Mouse (Mus musculus) CD8-positive naive resting alpha-beta T cell, adult 2 months (primary cell): ENCODE data around the gene Cd37.

ENCODE experiments used
- DNase-seq, 2 experiments: peaks; one replicate each; pipeline ENCODE4 v3.0.0; 2022; ENCODE audit warnings: low read depth in 2 of 2, low spot score in 2 of 2

Cd37 gene

GRCm38 (mm10) chr7:45204380-45205143, 34.4 kb downstream of the Cd37 start, which contains the start of gene Ccdc155:
TSS of gene Ccdc155 (minus strand) at chr7:45204892.
- peak; percentile 75 to 79 for DNase-seq

GRCm38 (mm10) chr7:45202654-45203053, 36.3 kb downstream of the Cd37 start:
- DNase-seq: no peak

DNA sequence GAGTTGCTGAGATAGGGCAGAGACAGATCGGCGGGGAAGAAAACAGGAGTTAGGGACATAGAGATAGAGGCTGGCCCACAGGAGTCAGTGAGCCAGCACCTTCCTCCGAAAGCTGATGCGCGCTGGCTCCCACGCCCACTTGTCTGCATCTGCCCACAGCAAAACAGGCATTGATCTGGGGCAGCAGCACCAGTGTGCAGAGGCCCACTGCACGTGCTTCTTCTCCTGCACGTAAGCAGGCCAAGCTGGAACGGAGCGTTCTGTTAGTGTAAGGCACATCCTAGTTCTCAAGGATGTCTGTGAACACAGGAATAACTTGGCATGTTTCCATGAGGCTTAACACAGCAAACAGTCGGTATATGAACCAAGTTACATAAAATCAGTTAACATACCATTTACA, 40.0 kb downstream of the Cd37 start:
- DNase-seq: no peak

- DNase-seq: no peak
Measured at GRCm38 (mm10) chr7:45198435-45198834, 40.5 kb downstream of the Cd37 start.

- DNase-seq: no peak
Measured at GRCm38 (mm10) chr7:45196994-45197393, 41.9 kb downstream of the Cd37 start.

DNA sequence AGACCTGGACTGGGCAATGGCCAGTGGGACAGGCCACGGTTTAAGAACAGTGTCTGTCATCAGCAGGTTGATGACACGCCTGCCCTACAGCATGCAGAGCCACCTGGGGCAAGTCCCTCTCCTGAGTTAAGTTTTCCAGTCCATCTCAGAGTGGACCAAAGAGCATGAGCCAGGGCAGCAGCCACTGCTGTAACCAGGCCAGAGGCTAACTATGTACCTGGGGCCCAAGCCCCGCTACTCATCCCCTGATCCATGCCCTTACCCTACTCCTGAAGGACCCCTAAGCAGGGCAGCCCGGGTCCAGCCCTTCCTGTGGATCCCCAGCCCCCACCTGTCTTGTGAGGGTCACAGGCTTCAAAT, 42.8 kb downstream of the Cd37 start:
- DNase-seq: no peak

GRCm38 (mm10) chr7:45195341-45196175, 43.4 kb downstream of the Cd37 start:
- no peak for DNase-seq

DNA sequence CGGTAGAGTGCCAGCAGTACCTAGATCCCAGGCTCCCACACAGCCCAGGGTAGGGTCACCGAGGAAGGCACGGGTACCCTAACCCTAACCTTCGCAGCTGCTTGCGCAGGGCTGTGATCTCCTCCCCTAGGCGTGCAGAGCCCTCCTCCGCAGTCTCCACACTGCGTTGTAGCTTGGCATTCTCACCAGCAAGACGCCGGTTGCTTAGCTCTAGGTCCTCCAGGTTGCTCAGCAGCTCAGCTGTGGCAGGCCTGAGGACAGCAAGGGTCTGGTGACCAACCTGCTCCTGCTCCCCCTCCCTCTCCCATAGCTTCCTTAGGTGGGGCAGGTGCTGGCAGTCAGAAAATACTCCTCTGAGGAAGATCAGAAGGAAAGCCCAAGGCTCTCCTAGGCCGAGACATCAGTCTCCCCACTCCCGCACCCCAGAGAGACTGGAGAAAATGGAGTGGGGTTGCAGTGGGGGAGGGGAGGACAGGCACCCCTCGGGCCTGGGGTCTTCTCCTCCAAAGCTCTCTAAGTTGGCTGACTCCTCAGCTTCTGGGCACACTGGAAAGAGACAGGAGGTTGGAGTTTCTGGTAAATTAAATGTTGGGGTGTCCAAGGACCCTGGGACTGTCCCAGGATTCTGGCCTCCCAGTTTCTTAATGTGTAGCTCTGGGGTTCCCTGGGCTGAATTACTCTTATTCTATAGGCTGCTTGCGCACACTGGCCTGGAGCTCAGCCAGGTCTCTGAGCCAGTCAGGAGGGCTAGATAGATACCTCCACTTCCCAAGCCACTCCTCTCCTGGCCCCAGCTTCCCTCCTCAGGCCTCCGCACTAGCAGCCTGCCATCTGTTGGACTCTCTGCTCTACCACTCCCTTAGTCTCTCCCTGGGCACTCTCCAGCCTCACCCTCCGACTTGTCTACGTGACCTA, 44.8 kb downstream of the Cd37 start:
- no peak for DNase-seq

DNA sequence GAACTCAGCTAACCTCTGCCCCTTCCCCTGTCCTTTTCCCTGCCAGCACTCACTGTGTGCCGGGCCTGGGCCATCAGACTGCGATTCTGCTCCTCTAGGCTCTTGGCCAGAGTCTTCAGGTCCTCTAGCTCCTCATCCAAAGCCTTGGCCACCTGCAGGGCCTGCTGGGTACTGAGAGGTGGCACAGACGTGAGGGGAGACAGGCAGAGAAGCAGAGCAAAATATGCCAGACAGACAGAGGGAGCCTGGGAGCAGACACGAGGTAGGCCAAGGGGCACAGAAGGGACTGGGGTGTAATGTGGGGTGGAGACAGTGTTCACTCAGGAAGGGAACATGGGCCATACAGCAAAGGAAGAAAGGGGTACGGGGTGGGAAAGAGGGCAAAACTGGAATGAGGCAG, 45.5 kb downstream of the Cd37 start:
- no peak for DNase-seq

DNA sequence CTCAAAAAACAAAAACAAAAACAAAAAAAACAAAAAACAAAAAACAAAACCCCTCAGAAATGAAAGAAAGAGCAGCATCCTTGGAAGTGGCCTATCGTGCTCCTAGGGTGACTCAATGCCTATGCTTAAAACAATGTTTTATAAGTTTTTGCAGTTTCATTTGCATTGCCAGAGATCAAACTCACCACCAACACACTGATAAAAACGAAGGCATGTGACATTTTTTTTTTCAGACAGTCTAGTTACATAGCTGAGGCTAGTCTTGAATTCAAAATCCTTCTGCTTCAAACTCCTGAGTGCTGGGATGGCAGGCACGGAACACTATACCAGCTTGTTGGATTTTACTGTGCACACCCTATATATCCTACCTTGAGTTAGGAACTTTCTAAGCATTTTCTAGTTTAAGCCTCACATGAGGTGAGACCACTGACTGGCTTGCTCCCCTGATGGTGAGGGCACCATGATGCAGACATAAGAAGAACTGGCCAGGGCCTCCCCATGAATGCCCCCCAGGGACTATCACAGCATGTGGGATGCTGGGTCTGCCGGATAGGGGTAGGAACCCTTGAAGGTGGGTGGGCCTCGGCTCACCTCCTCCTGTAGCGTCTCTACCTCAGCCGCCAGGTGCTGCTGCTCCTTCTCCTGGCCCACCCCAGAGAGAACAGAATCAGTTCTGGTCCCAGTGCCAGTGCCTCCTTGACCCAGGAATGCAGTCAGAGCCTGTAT, 46.2 kb downstream of the Cd37 start:
- DNase-seq: no peak

- no peak for DNase-seq
Measured at GRCm38 (mm10) chr7:45191803-45192363, 47.0 kb downstream of the Cd37 start.

GRCm38 (mm10) chr7:45191161-45191560, 47.8 kb downstream of the Cd37 start:
- DNase-seq: no peak

- DNase-seq: no peak
Measured at GRCm38 (mm10) chr7:45190186-45190585, 48.7 kb downstream of the Cd37 start.

DNA sequence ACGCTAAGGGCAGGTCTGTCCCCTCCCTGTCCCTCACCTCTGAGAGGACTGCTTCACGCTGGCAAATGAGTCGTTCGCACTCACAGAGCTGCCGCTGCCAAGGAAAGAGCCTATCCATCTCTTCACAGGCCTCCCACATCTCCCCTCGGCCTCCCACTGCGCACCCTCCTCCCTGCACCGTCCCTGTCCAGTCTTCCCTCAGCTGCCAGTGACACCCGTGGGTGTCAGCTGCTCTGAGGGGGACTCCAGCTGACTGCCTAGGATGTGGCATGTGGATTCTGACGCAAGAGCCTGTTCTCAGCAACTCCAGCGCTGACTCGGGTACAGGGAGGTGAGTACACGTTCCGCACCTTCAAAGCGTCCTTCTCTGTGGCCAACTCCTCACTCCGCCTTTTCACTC, 49.3 kb downstream of the Cd37 start:
- no peak for DNase-seq

- no peak for DNase-seq
Measured at GRCm38 (mm10) chr7:45185921-45186320, 53.0 kb downstream of the Cd37 start.

- no peak for DNase-seq
Measured at GRCm38 (mm10) chr7:45183672-45184071, 55.2 kb downstream of the Cd37 start.
